Mouse (Mus musculus) ovary, adult 18-20 months (tissue): ENCODE data around the gene Rab10.
"Not testable (repeated sequence)": the region's sequence is repeated elsewhere in the genome, so short reads cannot be mapped to it uniquely, and the experiment has no call there.

Source experiments
- DNase-seq: peaks from one replicate; pipeline ENCODE4 v3.0.0; 2022; ENCODE audit warnings: low spot score, mixed read lengths

Gene Rab10

DNA sequence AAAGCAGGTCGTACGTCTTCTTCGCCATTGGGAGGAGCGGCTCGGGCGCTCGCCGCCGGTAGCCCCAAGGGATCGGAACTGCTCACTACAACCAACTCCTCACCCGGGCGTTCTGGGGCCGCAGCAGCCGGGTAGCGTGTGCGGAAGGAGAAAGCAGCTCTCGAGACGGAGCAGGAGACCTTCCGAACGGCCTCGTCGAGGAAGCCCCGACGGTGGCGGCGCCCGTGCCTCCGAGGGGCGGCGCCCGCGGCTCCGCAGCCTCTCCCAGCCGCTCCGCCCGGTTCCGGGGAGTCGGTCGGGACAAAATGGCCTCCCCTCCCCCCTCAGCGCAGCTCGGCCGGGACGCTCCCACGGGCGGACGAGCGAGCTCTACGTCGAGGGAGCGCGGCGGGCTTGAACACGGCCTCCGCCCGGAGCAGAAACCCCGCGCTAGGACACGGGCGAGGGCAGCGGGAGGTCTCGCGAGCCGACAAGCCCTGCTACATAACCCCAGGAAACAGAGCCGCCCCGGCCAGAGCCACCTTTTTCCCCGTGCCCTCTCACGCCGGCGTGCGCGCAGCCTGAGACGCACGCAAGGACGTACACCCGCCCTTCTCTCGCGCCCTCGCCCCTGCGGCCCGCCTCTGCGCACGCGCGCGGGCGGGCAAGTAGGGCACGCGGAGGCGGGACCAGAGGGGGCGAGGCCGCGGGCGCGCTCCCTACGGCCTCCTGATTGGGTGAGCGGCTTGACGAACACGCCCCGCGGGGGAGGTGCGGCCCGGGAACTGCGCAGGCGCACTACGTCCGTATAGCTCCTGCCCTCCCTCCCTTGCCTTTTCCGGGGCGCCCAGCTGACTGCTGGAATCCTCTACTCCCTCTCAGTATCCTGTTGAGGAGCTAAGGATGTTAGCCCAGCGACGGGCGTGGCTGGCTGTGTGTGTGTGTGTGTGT is at the start of gene Rab10:
Gene Rab10, minus strand, starts transcription at position 579 of the 930 bp plus-strand sequence.
- DNase-seq: peak; percentile 98

DNA sequence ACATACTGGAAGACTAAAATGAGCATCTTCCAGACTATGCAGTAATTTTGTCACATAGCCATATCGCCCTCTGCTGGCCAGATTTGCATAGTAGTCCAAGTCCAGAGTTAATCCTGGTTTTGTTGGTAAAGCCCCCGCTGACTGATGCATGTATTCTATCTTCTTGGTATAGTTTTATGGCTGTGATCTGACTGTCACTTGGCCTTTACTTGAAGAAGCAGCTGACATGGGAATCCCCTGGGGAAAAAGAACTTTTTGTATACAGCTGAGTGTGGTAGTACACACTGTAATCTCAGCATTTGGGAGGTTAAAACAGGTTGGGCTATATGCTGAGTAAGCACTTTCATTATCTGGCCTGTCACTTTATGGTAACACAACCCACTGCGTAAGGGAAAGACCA is 49.5 kb upstream of the Rab10 start:
- peak; percentile 40 for DNase-seq

DNA sequence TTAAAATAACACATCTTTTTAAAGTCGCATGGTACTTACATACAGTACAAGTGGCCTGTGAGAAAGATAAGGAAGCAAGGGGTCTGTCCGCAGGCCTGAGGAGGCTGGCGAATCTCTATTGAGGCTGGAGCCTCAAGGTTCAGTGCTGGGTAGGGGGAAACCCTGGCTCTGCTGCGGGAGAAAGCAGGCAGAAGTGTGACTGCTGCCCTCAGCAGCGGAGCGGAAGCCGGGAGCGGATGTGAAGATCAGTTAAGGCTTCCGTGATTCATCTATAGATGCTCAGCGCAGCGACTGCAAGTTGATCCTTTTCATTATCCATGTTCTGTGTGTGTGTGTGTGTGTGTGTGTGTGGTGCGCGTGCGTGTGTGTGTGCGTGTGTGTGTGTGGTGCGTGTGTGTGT is 47.1 kb upstream of the Rab10 start:
- no peak for DNase-seq

GRCm38 (mm10) chr12:3355068-3355467 is 45.3 kb upstream of the Rab10 start:
- DNase-seq: no peak

GRCm38 (mm10) chr12:3352216-3352615 is 42.4 kb upstream of the Rab10 start:
- no peak for DNase-seq

DNA sequence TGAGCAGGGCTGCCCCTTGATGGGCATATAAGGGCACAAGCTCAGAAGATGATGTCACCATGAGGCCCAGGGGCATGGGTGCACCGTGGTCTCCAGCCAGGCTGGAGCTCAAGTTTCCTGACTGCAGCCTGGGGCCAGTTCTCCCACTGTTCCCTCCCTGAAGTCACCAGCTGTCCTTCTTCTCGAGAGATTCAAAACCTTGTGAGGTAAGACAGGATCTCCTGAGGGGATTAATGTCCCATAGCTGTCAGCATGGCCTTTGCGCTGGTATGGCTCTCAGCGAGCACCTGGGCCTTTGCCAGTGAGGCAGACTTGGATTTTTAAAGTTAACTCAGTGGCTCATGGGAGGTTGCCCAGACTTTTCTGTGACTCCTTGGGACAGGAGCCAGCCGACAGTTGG is 40.4 kb upstream of the Rab10 start:
- DNase-seq: no peak

- no peak for DNase-seq
These were observed 39.6 kb upstream of the Rab10 start for GRCm38 (mm10) chr12:3349387-3349786.

DNA sequence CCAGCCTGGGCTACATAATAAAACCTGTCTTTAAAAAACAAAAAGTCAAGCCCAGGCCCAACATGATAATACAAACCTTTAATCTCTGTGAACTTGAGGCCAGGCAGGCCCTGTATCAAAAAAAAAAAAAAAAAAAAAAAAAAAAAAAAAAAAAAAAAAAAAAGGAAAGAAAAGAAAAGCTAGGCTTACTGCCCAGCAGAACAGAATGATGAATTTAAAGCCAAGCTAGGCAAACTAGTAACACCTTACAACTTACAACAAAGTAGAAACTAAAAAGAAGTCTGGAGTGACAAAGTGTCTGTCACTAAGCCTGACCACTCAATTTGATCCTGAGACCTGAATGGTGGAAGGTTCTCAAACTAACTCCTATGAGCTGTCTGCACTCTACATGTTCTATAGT is 37.9 kb upstream of the Rab10 start:
- DNase-seq: no peak

DNA sequence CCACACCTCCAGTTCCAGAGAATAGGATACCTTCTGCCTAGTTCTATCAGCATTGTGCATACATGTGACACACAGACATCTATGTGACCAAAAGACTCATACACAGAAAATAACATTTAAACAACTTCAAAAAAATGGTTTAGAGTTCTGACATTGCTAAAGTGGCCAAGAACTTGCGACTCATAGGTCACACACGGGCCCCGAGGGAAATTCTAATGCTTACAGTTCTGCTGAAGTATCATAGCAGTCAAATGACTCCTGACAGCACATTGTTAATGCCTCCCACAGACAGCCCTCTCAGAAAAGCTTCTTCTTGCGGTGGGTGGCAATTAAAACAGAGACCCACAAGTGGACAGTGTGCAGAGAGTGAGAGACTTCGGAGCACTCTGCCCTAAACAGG is 35.3 kb upstream of the Rab10 start:
- no peak for DNase-seq

DNA sequence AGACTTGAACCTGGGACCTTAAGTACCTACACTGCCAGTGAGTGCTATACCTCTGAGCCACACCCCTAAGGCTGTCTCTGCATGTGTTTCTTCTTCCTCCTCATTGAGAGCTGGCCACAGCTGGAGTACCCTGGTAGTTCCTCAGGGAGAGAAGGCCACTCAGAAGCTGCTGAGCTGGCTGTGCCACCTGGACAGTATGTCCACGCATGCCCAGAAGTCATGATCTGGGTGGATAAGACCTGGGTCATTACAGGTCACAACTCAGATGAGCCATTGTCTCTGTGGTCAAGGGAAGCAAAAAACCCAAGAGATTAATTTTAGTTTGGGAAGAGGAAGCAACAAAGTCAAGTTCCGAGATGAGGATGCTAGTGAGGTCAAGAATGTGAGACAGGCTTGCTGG is 34.4 kb upstream of the Rab10 start:
- DNase-seq: no peak

- DNase-seq: no peak
These were observed 29.2 kb upstream of the Rab10 start for GRCm38 (mm10) chr12:3338931-3339330.

DNA sequence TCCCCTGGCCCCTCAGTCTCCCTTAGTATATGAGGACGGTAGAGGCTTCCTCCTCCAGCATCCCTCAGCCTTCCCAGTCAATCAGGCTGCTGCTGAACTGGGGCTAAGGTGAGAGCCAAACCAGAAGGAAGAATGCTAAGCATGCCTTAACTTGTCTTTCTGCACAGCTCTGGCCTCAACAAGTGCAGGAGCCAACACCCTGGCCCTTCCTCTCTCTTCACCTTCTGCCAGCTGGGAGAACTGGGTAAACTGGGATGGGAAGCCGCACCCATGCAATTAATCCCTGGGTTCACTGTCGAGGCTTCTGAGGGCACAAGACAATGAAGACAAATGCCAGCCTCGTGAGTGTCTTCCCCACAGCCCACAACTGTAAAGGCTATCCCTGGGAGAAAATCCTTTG is 19.9 kb upstream of the Rab10 start:
- no peak for DNase-seq

- no peak for DNase-seq
These were observed 15.5 kb upstream of the Rab10 start for GRCm38 (mm10) chr12:3325232-3325631.

- no peak for DNase-seq
These were observed 13.5 kb upstream of the Rab10 start for GRCm38 (mm10) chr12:3323241-3323640.

- DNase-seq: no peak
These were observed 9.6 kb upstream of the Rab10 start for GRCm38 (mm10) chr12:3319377-3319776.

DNA sequence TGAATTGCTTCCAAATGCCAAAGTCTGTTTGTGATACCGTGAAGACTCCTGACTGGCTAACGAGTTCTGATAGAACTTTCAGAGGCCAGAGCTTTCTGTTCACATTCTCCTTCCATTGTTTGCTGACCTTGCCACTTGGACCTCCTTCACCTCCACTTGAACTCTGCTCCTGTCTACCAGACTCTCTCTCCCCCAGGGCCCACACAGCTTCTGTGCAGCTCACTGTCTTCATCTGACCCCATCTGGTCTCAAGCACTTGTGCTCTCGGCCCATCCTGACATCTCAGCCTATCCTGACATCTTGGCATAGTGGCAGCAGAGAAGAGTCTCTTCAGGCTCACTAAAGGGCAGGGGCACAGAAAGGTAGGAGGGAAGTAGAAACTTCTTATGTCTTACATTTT is 7.2 kb upstream of the Rab10 start:
- DNase-seq: no peak

GRCm38 (mm10) chr12:3316083-3316482 is 6.3 kb upstream of the Rab10 start:
- peak; percentile 64 for DNase-seq

- no peak for DNase-seq
These were observed 3.1 kb upstream of the Rab10 start for GRCm38 (mm10) chr12:3312886-3313285.

- no peak for DNase-seq
These were observed 538 bp upstream of the Rab10 start for GRCm38 (mm10) chr12:3310321-3310692.

GRCm38 (mm10) chr12:3308541-3309241 is 1.1 kb downstream of the Rab10 start:
- DNase-seq: no peak

- DNase-seq: no peak
These were observed 2.2 kb downstream of the Rab10 start for GRCm38 (mm10) chr12:3307587-3307986.

- DNase-seq: no peak
These were observed 4.5 kb downstream of the Rab10 start for GRCm38 (mm10) chr12:3305238-3305637.

- DNase-seq: not testable (repeated sequence)
These were observed 12.1 kb downstream of the Rab10 start for GRCm38 (mm10) chr12:3297622-3298021.
